Mouse (Mus musculus): Measurements from ENCODE around the gene Smim14. TPM values are rescaled to one million over a fixed set of nuclear protein-coding genes. Genes with fewer than 3 reads are reported as not detected.
"Not testable (repeated sequence)": the region's sequence is repeated elsewhere in the genome, so short reads cannot be mapped to it uniquely, and the experiment has no call there.

The Smim14 gene
- total RNA-seq, 2 experiments from 2014 or later: 156 to 163 TPM

GRCm38 (mm10) chr5:65486514-65486913 lies 50.5 kb downstream of the Smim14 start:
- H3K27ac ChIP-seq: no peak overlapping the region
- intact Hi-C loops (cut with DNase I): no loop called here
- TF ChIP-seq CTCF (IDR thresholded peaks at IDR 0.05): no peak
- no peak for DNase-seq (ENCODE audit: extremely low spot score in 1 of 2, low spot score in 2 of 2)
- H3K4me3 ChIP-seq: no peak overlapping the region

GRCm38 (mm10) chr5:65482996-65483395 lies 54.0 kb downstream of the Smim14 start:
- intact Hi-C loops (cut with DNase I): no loop called here
- no peak overlapping the region for H3K4me3 ChIP-seq
- no peak for DNase-seq (ENCODE audit: extremely low spot score in 1 of 2, low spot score in 2 of 2)
- no peak for TF ChIP-seq CTCF (IDR thresholded peaks at IDR 0.05)
- no peak overlapping the region for H3K27ac ChIP-seq

GRCm38 (mm10) chr5:65480511-65480910 lies 56.5 kb downstream of the Smim14 start:
- 0 out of 2 replicates have a peak overlapping the region, but pooled peaks have one; percentile 26 for H3K27ac ChIP-seq
- intact Hi-C loops (cut with DNase I): no loop called here
- DNase-seq (ENCODE audit: extremely low spot score in 1 of 2, low spot score in 2 of 2): no peak
- no peak overlapping the region for H3K4me3 ChIP-seq
- TF ChIP-seq CTCF (IDR thresholded peaks at IDR 0.05): no peak

GRCm38 (mm10) chr5:65479681-65480445 lies 57.1 kb downstream of the Smim14 start:
- no peak overlapping the region for H3K27ac ChIP-seq
- intact Hi-C loops (cut with DNase I): no loop called here
- no peak overlapping the region for H3K4me3 ChIP-seq
- no peak for TF ChIP-seq CTCF (IDR thresholded peaks at IDR 0.05)
- DNase-seq (ENCODE audit: extremely low spot score in 1 of 2, low spot score in 2 of 2): no peak

GRCm38 (mm10) chr5:65478224-65478623 lies 58.8 kb downstream of the Smim14 start:
- Histone ChIP-seq H3K27ac (no peak overlapping the region), H3K4me3 (no peak overlapping the region)
- TF ChIP-seq CTCF (IDR thresholded peaks at IDR 0.05): peak; percentile 38
- no peak for DNase-seq (ENCODE audit: extremely low spot score in 1 of 2, low spot score in 2 of 2)
- intact Hi-C loops (cut with DNase I): no loop called here

GRCm38 (mm10) chr5:65476739-65477138 lies 60.2 kb downstream of the Smim14 start:
- intact Hi-C loops (cut with DNase I); H3K27ac ChIP-seq; H3K4me3 ChIP-seq; DNase-seq (ENCODE audit: extremely low spot score in 1 of 2, low spot score in 2 of 2): not testable (repeated sequence)

GRCm38 (mm10) chr5:65475806-65476205 lies 61.2 kb downstream of the Smim14 start:
- no peak for DNase-seq (ENCODE audit: extremely low spot score in 1 of 2, low spot score in 2 of 2)
- intact Hi-C loops (cut with DNase I): no loop called here
- Histone ChIP-seq H3K4me3 (no peak overlapping the region), H3K27ac (no peak overlapping the region)
- no peak for TF ChIP-seq CTCF (IDR thresholded peaks at IDR 0.05)

GRCm38 (mm10) chr5:65469766-65470165 lies 67.2 kb downstream of the Smim14 start:
- no peak overlapping the region for H3K4me3 ChIP-seq
- no peak for TF ChIP-seq CTCF (IDR thresholded peaks at IDR 0.05)
- DNase-seq (ENCODE audit: extremely low spot score in 1 of 2, low spot score in 2 of 2): no peak
- intact Hi-C loops (cut with DNase I): no loop called here
- no peak overlapping the region; the same call in 1 of the 2 replicates for H3K27ac ChIP-seq

GRCm38 (mm10) chr5:65466911-65467310 lies 70.1 kb downstream of the Smim14 start:
- intact Hi-C loops (cut with DNase I): no loop called here
- Histone ChIP-seq H3K27ac (no peak overlapping the region), H3K4me3 (no peak overlapping the region)
- no peak for TF ChIP-seq CTCF (IDR thresholded peaks at IDR 0.05)
- DNase-seq (ENCODE audit: extremely low spot score in 1 of 2, low spot score in 2 of 2): no peak

GRCm38 (mm10) chr5:65460361-65460760 lies 76.6 kb downstream of the Smim14 start:
- no peak for DNase-seq (ENCODE audit: extremely low spot score in 1 of 2, low spot score in 2 of 2)
- H3K4me3 ChIP-seq: no peak overlapping the region
- no peak overlapping the region for H3K27ac ChIP-seq
- no peak for TF ChIP-seq CTCF (IDR thresholded peaks at IDR 0.05)
- intact Hi-C loops (cut with DNase I): no loop called here

GRCm38 (mm10) chr5:65459454-65459853 lies 77.5 kb downstream of the Smim14 start:
- DNase-seq (ENCODE audit: extremely low spot score in 1 of 2, low spot score in 2 of 2): no peak
- no peak overlapping the region for H3K27ac ChIP-seq
- H3K4me3 ChIP-seq: no peak overlapping the region
- TF ChIP-seq CTCF (IDR thresholded peaks at IDR 0.05): no peak
- intact Hi-C loops (cut with DNase I): no loop called here

- H3K4me3 ChIP-seq: no peak overlapping the region
- intact Hi-C loops (cut with DNase I): no loop called here
- TF ChIP-seq CTCF (IDR thresholded peaks at IDR 0.05): no peak
- no peak for DNase-seq (ENCODE audit: extremely low spot score in 1 of 2, low spot score in 2 of 2)
- no peak overlapping the region for H3K27ac ChIP-seq
These were observed 79.1 kb downstream of the Smim14 start for GRCm38 (mm10) chr5:65457846-65458245.

Data from left cerebral cortex, adult 2 months (tissue).